Mouse (Mus musculus) MEL (cell line): Measurements from ENCODE around the gene Scaper. TPM values are rescaled to one million over a fixed set of nuclear protein-coding genes. Genes with fewer than 3 reads are reported as not detected.

Experiments
- DNase-seq: peaks from one replicate; pipeline ENCODE4 v3.0.0; 2011; ENCODE audit warnings: low read depth, low spot score
- H3K27ac ChIP-seq: 2 replicates; pipeline ENCODE4 v1.5.1; 2012; ENCODE audit warnings: low read depth, mild to moderate bottlenecking, control low read depth, low read length, moderate library complexity; ENCODE audit not compliant: control insufficient read depth
- H3K27me3 ChIP-seq, 2 experiments: fragments of 150-350 bp in 1 of 2; sonication (generic) in 1 of 2; 2 replicates each; pipeline ENCODE4 v1.6.1; 2012; ENCODE audit warnings: low read length in 2 of 2, mild to moderate bottlenecking in 2 of 2, improper control_type of control experiment in 1 of 2, moderate library complexity in 1 of 2; ENCODE audit not compliant: insufficient read depth in 2 of 2, control insufficient read depth in 1 of 2
- H3K36me3 ChIP-seq, 2 experiments: 2 replicates each; pipeline ENCODE4 v1.6.1; 2012 to 2014; ENCODE audit warnings: low read length in 2 of 2, improper control_type of control experiment in 1 of 2, inconsistent platforms in 1 of 2, mild to moderate bottlenecking in 1 of 2; ENCODE audit not compliant: insufficient read depth in 2 of 2, control insufficient read depth in 1 of 2
- H3K4me1 ChIP-seq, 2 experiments: fragments of 150-350 bp in 1 of 2; sonication (generic) in 1 of 2; 2 replicates each; pipeline ENCODE4 v1.6.1; 2012; ENCODE audit warnings: low read length in 2 of 2, improper control_type of control experiment in 1 of 2, mild to moderate bottlenecking in 1 of 2; ENCODE audit not compliant: insufficient read depth in 2 of 2, control insufficient read depth in 1 of 2
- H3K4me3 ChIP-seq, 2 experiments: fragments of 150-350 bp in 1 of 2; sonication (generic) in 1 of 2; 2 replicates each; pipeline ENCODE4 v1.5.1; 2012; ENCODE audit warnings: low read depth in 2 of 2, low read length in 2 of 2, mild to moderate bottlenecking in 2 of 2, moderate library complexity in 2 of 2, control low read depth in 1 of 2, improper control_type of control experiment in 1 of 2; ENCODE audit not compliant: control insufficient read depth in 1 of 2, insufficient read depth in 1 of 2
- H3K79me2 ChIP-seq: 2 replicates; pipeline ENCODE4 v1.6.1; 2012; ENCODE audit warnings: mild to moderate bottlenecking, low read length, moderate library complexity; ENCODE audit not compliant: control insufficient read depth, poor library complexity, insufficient read depth
- H3K9ac ChIP-seq: 2 replicates; pipeline ENCODE4 v1.6.1; 2012; ENCODE audit warnings: low read depth, mild to moderate bottlenecking, control low read depth, low read length, moderate library complexity; ENCODE audit not compliant: control insufficient read depth, poor library complexity, severe bottlenecking
- H3K9me3 ChIP-seq: fragments of 150-350 bp; sonication (generic); replicated peaks from 2 replicates; pipeline ENCODE4 v1.6.1; 2012; ENCODE audit warnings: mild to moderate bottlenecking, low read length, improper control_type of control experiment, moderate library complexity; ENCODE audit not compliant: insufficient read depth
- ELF1 ChIP-seq: IDR thresholded peaks from 2 replicates; pipeline ENCODE4 v1.6.1; 2014; ENCODE audit warnings: low read depth, mild to moderate bottlenecking, inconsistent platforms, low read length, improper control_type of control experiment, moderate library complexity
- EP300 ChIP-seq, 2 experiments: IDR thresholded peaks; 2 replicates each; pipeline ENCODE4 v1.6.1; 2011; ENCODE audit warnings: improper control_type of control experiment in 2 of 2, low read length in 2 of 2, low read depth in 1 of 2, mild to moderate bottlenecking in 1 of 2
- ETS1 ChIP-seq: IDR thresholded peaks from 2 replicates; pipeline ENCODE4 v1.6.1; 2012; ENCODE audit warnings: low read depth, mild to moderate bottlenecking, inconsistent platforms, low read length, improper control_type of control experiment, moderate library complexity
- GATA1 ChIP-seq: IDR thresholded peaks from 2 replicates; pipeline ENCODE4 v1.6.1; 2011; ENCODE audit warnings: low read depth, low read length, improper control_type of control experiment
- HCFC1 ChIP-seq: IDR thresholded peaks from 2 replicates; pipeline ENCODE4 v1.6.1; 2012; ENCODE audit warnings: low read depth, mild to moderate bottlenecking, inconsistent platforms, low read length, improper control_type of control experiment, moderate library complexity
- MAZ ChIP-seq: IDR thresholded peaks from 2 replicates; pipeline ENCODE4 v1.6.1; 2012; ENCODE audit warnings: low read depth, mild to moderate bottlenecking, inconsistent platforms, low read length, improper control_type of control experiment
- MXI1 ChIP-seq: IDR thresholded peaks from 2 replicates; pipeline ENCODE4 v1.6.1; 2011; ENCODE audit warnings: mild to moderate bottlenecking, low read depth, low read length, improper control_type of control experiment
- MYC ChIP-seq: IDR thresholded peaks from 2 replicates; pipeline ENCODE4 v1.6.1; 2011; ENCODE audit warnings: low read depth, mild to moderate bottlenecking, low read length, improper control_type of control experiment, moderate library complexity
- NELFE ChIP-seq: IDR thresholded peaks from 2 replicates; pipeline ENCODE4 v1.6.1; 2011; ENCODE audit warnings: low read depth, low read length, improper control_type of control experiment
- NRF1 ChIP-seq: IDR thresholded peaks from 2 replicates; pipeline ENCODE4 v1.6.1; 2014; ENCODE audit warnings: low read depth, mild to moderate bottlenecking, inconsistent platforms, low read length, improper control_type of control experiment, moderate library complexity; ENCODE audit not compliant: poor library complexity, insufficient read depth, severe bottlenecking
- POLR2A ChIP-seq, 2 experiments: IDR thresholded peaks; 2 replicates each; pipeline ENCODE4 v1.6.1; 2011 to 2012; ENCODE audit warnings: low read length in 2 of 2, mild to moderate bottlenecking in 2 of 2, control low read depth in 1 of 2, improper control_type of control experiment in 1 of 2, low read depth in 1 of 2, moderate library complexity in 1 of 2; ENCODE audit not compliant: control insufficient read depth in 1 of 2, insufficient read depth in 1 of 2, poor library complexity in 1 of 2
- POLR2AphosphoS2 ChIP-seq: IDR thresholded peaks from 2 replicates; pipeline ENCODE4 v1.6.1; 2011; ENCODE audit warnings: low read length, improper control_type of control experiment
- RCOR1 ChIP-seq: IDR thresholded peaks from 2 replicates; pipeline ENCODE4 v1.6.1; 2012; ENCODE audit warnings: low read depth, mild to moderate bottlenecking, inconsistent platforms, low read length, improper control_type of control experiment
- TCF12 ChIP-seq: IDR thresholded peaks from 2 replicates; pipeline ENCODE4 v1.6.1; 2014; ENCODE audit warnings: low read depth, mild to moderate bottlenecking, inconsistent platforms, low read length, improper control_type of control experiment, moderate library complexity
- USF1 ChIP-seq: IDR thresholded peaks from 2 replicates; pipeline ENCODE4 v1.6.1; 2014; ENCODE audit warnings: low read depth, mild to moderate bottlenecking, inconsistent platforms, low read length, improper control_type of control experiment, moderate library complexity
- USF2 ChIP-seq, 2 experiments: IDR thresholded peaks; 2 replicates each; pipeline ENCODE4 v1.6.1; 2011 to 2012; ENCODE audit warnings: improper control_type of control experiment in 2 of 2, low read length in 2 of 2, borderline replicate concordance in 1 of 2, inconsistent platforms in 1 of 2, low read depth in 1 of 2, mild to moderate bottlenecking in 1 of 2; ENCODE audit not compliant: insufficient read depth in 1 of 2
- ZMIZ1 ChIP-seq: IDR thresholded peaks from 2 replicates; pipeline ENCODE4 v1.6.1; 2012; ENCODE audit warnings: low read depth, mild to moderate bottlenecking, inconsistent platforms, low read length, improper control_type of control experiment, moderate library complexity
- ZNF384 ChIP-seq: IDR thresholded peaks from 2 replicates; pipeline ENCODE4 v1.6.1; 2012; ENCODE audit warnings: low read depth, mild to moderate bottlenecking, inconsistent platforms, low read length, improper control_type of control experiment
- polyA plus RNA-seq, 2 experiments: library from polyadenylated mRNA; stranded (reverse) in 1 of 2; unstranded in 1 of 2; fragments of >175 nt in 1 of 2; fragments of >200 nt in 1 of 2; gene quantifications; 2 replicates each; pipeline versions ENCODE4 v1.2.1 to v1.2.4; 2012; ENCODE audit warnings: low replicate concordance in 2 of 2, low read depth in 1 of 2; ENCODE audit not compliant: insufficient read length in 2 of 2, insufficient read depth in 1 of 2, missing spikeins in 1 of 2
- total RNA-seq: library from RNA; depleted of rRNA; stranded (reverse); fragments of 300-350 nt; gene quantifications from 2 replicates; pipeline ENCODE4 v1.2.3, GENCODE M21; 2012

Gene Scaper
- total and polyA plus RNA-seq, 3 experiments, result 3.9 to 4.1 TPM; not detected in 1

- H3K27me3 ChIP-seq, result no peaks in the 10 kb centered on the region
- no peak for DNase-seq
- H3K27ac ChIP-seq, result no peak overlapping the region
- no peaks in the 10 kb centered on the region for H3K9me3 ChIP-seq
- H3K4me1 ChIP-seq, result peaks cover 0 to 3% of the 10 kb centered on the region in 2 experiments; a peak in 1 of 4 replicates
- no peaks in the 10 kb centered on the region for H3K36me3 ChIP-seq
- no peak overlapping the region for H3K4me3 ChIP-seq
- H3K9ac ChIP-seq, result no peak overlapping the region
- H3K79me2 ChIP-seq, result no peaks in the 10 kb centered on the region
- TF ChIP-seq NELFE, result no peak
- TF ChIP-seq USF2 (IDR thresholded peaks at IDR 0.05; ENCODE audit: borderline replicate concordance in 1 of 2, insufficient read depth in 1 of 2, low read depth in 1 of 2, low read length in 2 of 2), result no peak
- TF ChIP-seq POLR2A (IDR thresholded peaks at IDR 0.05; ENCODE audit: control insufficient read depth in 1 of 2, insufficient read depth in 1 of 2, low read depth in 1 of 2, low read length in 2 of 2, poor library complexity in 1 of 2), result no peak
- TF ChIP-seq RCOR1, result no peak
- no peak for TF ChIP-seq NRF1
- TF ChIP-seq MXI1, result no peak
- no peak for TF ChIP-seq HCFC1
- peak; percentile 33; the same call in 1 of the 2 replicates for TF ChIP-seq GATA1
- TF ChIP-seq MAZ, result no peak
- peak; percentile 35 to 68; a peak in 3 of 4 replicates for TF ChIP-seq EP300 (IDR thresholded peaks at IDR 0.05; ENCODE audit: low read depth in 1 of 2, low read length in 2 of 2)
- TF ChIP-seq ETS1, result peak; percentile 22; the same call in 1 of the 2 replicates
- no peak for TF ChIP-seq MYC
- TF ChIP-seq POLR2AphosphoS2, result no peak
- no peak for TF ChIP-seq ZNF384
- TF ChIP-seq ZMIZ1, result no peak
- TF ChIP-seq USF1, result no peak
- TF ChIP-seq TCF12, result 0 out of 2 replicates have a peak, but pooled peaks have one; percentile 12
Observed at GRCm38 (mm10) chr9:55677099-55677498, 260.8 kb downstream of the Scaper start.

DNA sequence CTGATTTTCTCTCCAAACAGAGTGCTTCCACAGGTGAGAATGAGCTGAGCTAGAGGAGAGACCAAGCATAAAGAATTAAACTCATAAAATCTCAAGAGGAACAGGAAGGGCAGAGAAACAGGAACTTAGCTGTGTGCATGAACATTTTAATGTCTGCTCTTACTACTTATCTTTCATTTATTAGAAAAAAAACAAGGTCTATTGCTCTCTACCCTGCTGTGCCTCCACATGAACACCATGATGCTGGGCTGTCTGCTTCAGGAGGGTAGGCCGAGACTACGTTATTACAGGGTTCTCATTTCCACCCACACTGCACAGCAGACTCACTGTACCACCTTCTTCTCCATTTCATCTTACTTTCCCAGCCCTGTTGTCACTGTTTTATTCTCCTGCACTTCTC, 291.5 kb downstream of the Scaper start:
- TF ChIP-seq ELF1 (peak; percentile 48; the same call in 1 of the 2 replicates), GATA1 (0 out of 2 replicates have a peak, but pooled peaks have one; percentile 32), NELFE (no peak), ZNF384 (peak; percentile 76)
- H3K36me3 ChIP-seq, result peaks cover 0 to 8% of the 10 kb centered on the region in 2 experiments; a peak in 2 of 4 replicates
- no peaks in the 10 kb centered on the region for H3K79me2 ChIP-seq
- H3K9me3 ChIP-seq, result no peaks in the 10 kb centered on the region
- peak; percentile 59 for DNase-seq
- no peak overlapping the region for H3K9ac ChIP-seq
- H3K27me3 ChIP-seq, result no peaks in the 10 kb centered on the region
- H3K27ac ChIP-seq, result peak overlapping the region; percentile 11; the same call in 1 of the 2 replicates
- peaks cover 2 to 8% of the 10 kb centered on the region in 2 experiments; a peak in 3 of 4 replicates for H3K4me1 ChIP-seq
- no peak overlapping the region for H3K4me3 ChIP-seq
